Mouse (Mus musculus) liver, adult 2 months (tissue): ENCODE results near the gene Shank3.

Source experiments
- CTCF ChIP-seq: fragments of 200-500 bp; IDR thresholded peaks from 2 replicates; pipeline ENCODE4 v1.5.1; 2011; ENCODE audit warnings: low read depth, low read length, control low read depth
- POLR2A ChIP-seq: fragments of 200-500 bp; IDR thresholded peaks from 2 replicates; pipeline ENCODE4 v1.6.1; 2011; ENCODE audit warnings: low read length, control low read depth; ENCODE audit not compliant: insufficient read depth; ENCODE audit errors: extremely low read depth

GRCm38 (mm10) chr15:89474596-89475292, 24.7 kb upstream of the Shank3 start:
- no peak for TF ChIP-seq POLR2A
- no peak for TF ChIP-seq CTCF
